Mouse (Mus musculus): ENCODE results near the gene Dab2. TPM values are rescaled to one million over a fixed set of nuclear protein-coding genes. Genes with fewer than 3 reads are reported as not detected.

Dab2 gene
- total RNA-seq, 2 experiments from 2014 or later, result 1.4 TPM; not detected in 1

- no peak for ATAC-seq (replicated peaks; ENCODE audit: low FRiP score, poor library complexity, severe bottlenecking)
These were observed 22.7 kb downstream of the Dab2 start for GRCm38 (mm10) chr15:6322311-6322710.

GRCm38 (mm10) chr15:6323577-6323976, 24.0 kb downstream of the Dab2 start:
- no peak for ATAC-seq (replicated peaks; ENCODE audit: low FRiP score, poor library complexity, severe bottlenecking)

- no peak for ATAC-seq (replicated peaks; ENCODE audit: low FRiP score, poor library complexity, severe bottlenecking)
These were observed 25.9 kb downstream of the Dab2 start for GRCm38 (mm10) chr15:6325443-6325842.

- no peak for ATAC-seq (replicated peaks; ENCODE audit: low FRiP score, poor library complexity, severe bottlenecking)
These were observed 26.4 kb downstream of the Dab2 start for GRCm38 (mm10) chr15:6326011-6326410.

GRCm38 (mm10) chr15:6331380-6331779, 31.8 kb downstream of the Dab2 start:
- ATAC-seq (replicated peaks; ENCODE audit: low FRiP score, poor library complexity, severe bottlenecking), result no peak

GRCm38 (mm10) chr15:6334664-6335206, 35.1 kb downstream of the Dab2 start:
- ATAC-seq (replicated peaks; ENCODE audit: low FRiP score, poor library complexity, severe bottlenecking), result no peak

GRCm38 (mm10) chr15:6339767-6340166, 40.2 kb downstream of the Dab2 start:
- no peak for ATAC-seq (replicated peaks; ENCODE audit: low FRiP score, poor library complexity, severe bottlenecking)

GRCm38 (mm10) chr15:6340347-6340746, 40.8 kb downstream of the Dab2 start:
- no peak for ATAC-seq (replicated peaks; ENCODE audit: low FRiP score, poor library complexity, severe bottlenecking)

GRCm38 (mm10) chr15:6341427-6341826, 41.8 kb downstream of the Dab2 start:
- no peak for ATAC-seq (replicated peaks; ENCODE audit: low FRiP score, poor library complexity, severe bottlenecking)

GRCm38 (mm10) chr15:6353901-6354300, 54.3 kb downstream of the Dab2 start:
- ATAC-seq (replicated peaks; ENCODE audit: low FRiP score, poor library complexity, severe bottlenecking), result no peak

- ATAC-seq (replicated peaks; ENCODE audit: low FRiP score, poor library complexity, severe bottlenecking), result no peak
These were observed 60.3 kb downstream of the Dab2 start for GRCm38 (mm10) chr15:6359859-6360258.

GRCm38 (mm10) chr15:6369974-6370373, 70.4 kb downstream of the Dab2 start:
- ATAC-seq (replicated peaks; ENCODE audit: low FRiP score, poor library complexity, severe bottlenecking), result no peak

- no peak for ATAC-seq (replicated peaks; ENCODE audit: low FRiP score, poor library complexity, severe bottlenecking)
These were observed 71.9 kb downstream of the Dab2 start for GRCm38 (mm10) chr15:6371486-6371885.

GRCm38 (mm10) chr15:6375016-6375415, 75.4 kb downstream of the Dab2 start:
- no peak for ATAC-seq (replicated peaks; ENCODE audit: low FRiP score, poor library complexity, severe bottlenecking)

- ATAC-seq (replicated peaks; ENCODE audit: low FRiP score, poor library complexity, severe bottlenecking), result no peak
These were observed 76.4 kb downstream of the Dab2 start for GRCm38 (mm10) chr15:6376001-6376400.

GRCm38 (mm10) chr15:6376785-6377184, 77.2 kb downstream of the Dab2 start:
- no peak for ATAC-seq (replicated peaks; ENCODE audit: low FRiP score, poor library complexity, severe bottlenecking)

- no peak for ATAC-seq (replicated peaks; ENCODE audit: low FRiP score, poor library complexity, severe bottlenecking)
These were observed 84.4 kb downstream of the Dab2 start for GRCm38 (mm10) chr15:6384027-6384426.

GRCm38 (mm10) chr15:6385241-6385640, 85.7 kb downstream of the Dab2 start:
- ATAC-seq (replicated peaks; ENCODE audit: low FRiP score, poor library complexity, severe bottlenecking), result no peak

GRCm38 (mm10) chr15:6386159-6386951, 86.8 kb downstream of the Dab2 start:
- no peak for ATAC-seq (replicated peaks; ENCODE audit: low FRiP score, poor library complexity, severe bottlenecking)

GRCm38 (mm10) chr15:6386961-6387728, 87.6 kb downstream of the Dab2 start:
- no peak for ATAC-seq (replicated peaks; ENCODE audit: low FRiP score, poor library complexity, severe bottlenecking)

- ATAC-seq (replicated peaks; ENCODE audit: low FRiP score, poor library complexity, severe bottlenecking), result no peak
These were observed 88.1 kb downstream of the Dab2 start for GRCm38 (mm10) chr15:6387729-6388070.

Data from erythroblast, adult 5-6 weeks (primary cell).